Mouse (Mus musculus): ENCODE data around the gene Insc.

Gene Insc

DNA sequence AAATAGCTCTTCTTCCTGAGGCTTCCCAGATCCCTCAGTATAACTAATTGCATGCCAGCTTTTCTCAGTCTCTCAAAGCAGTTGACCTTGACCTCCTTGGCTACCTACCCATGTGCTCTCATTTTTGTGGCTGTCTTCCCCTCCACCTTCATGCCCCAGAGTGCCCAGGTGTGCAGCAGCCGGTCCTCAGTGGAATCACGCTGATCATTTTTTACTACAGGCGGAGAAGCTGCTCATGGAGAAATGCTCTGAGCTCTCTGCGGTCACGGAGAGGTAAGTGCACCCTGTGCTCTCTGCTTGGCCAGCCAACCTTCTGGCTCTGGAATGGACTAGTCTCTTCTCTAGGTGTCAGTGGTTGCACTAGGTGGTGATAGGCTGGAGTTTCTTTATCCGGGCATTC lies 48.5 kb downstream of the Insc start:
- H3K4me3 ChIP-seq (replicated peaks; ENCODE audit: low read length) = no peak overlapping the region
- H3K4me1 ChIP-seq (replicated peaks; ENCODE audit: low read depth, low read length) = no peaks in the 10 kb centered on the region
- no peaks in the 10 kb centered on the region for H3K27me3 ChIP-seq (ENCODE audit: insufficient read depth, low read length)
- TF ChIP-seq POU5F1 (IDR thresholded peaks at IDR 0.05; ENCODE audit: borderline replicate concordance, low read length) (no peak), NANOG (IDR thresholded peaks at IDR 0.05; ENCODE audit: borderline replicate concordance, low read length) (no peak), CTCF (conservative IDR thresholded peaks at IDR 0.05; ENCODE audit: low read length) (no peak)
- no peaks in the 10 kb centered on the region for H3K9me3 ChIP-seq (ENCODE audit: low read length)
- no peaks in the 10 kb centered on the region for H3K36me3 ChIP-seq (ENCODE audit: insufficient read depth, low read length)

- TF ChIP-seq CTCF (conservative IDR thresholded peaks at IDR 0.05; ENCODE audit: low read length) (no peak), POU5F1 (IDR thresholded peaks at IDR 0.05; ENCODE audit: borderline replicate concordance, low read length) (no peak), NANOG (IDR thresholded peaks at IDR 0.05; ENCODE audit: borderline replicate concordance, low read length) (no peak)
- H3K9me3 ChIP-seq (ENCODE audit: low read length) = no peaks in the 10 kb centered on the region
- H3K36me3 ChIP-seq (ENCODE audit: insufficient read depth, low read length) = no peaks in the 10 kb centered on the region
- H3K4me3 ChIP-seq (replicated peaks; ENCODE audit: low read length) = no peak overlapping the region
- no peaks in the 10 kb centered on the region for H3K27me3 ChIP-seq (ENCODE audit: insufficient read depth, low read length)
- no peaks in the 10 kb centered on the region for H3K4me1 ChIP-seq (replicated peaks; ENCODE audit: low read depth, low read length)
These were observed 50.9 kb downstream of the Insc start for GRCm38 (mm10) chr7:114794400-114794799.

- no peak overlapping the region for H3K4me3 ChIP-seq (replicated peaks; ENCODE audit: low read length)
- no peaks in the 10 kb centered on the region for H3K36me3 ChIP-seq (ENCODE audit: insufficient read depth, low read length)
- H3K27me3 ChIP-seq (ENCODE audit: insufficient read depth, low read length) = no peaks in the 10 kb centered on the region; the same call in 1 of the 2 replicates
- H3K4me1 ChIP-seq (replicated peaks; ENCODE audit: low read depth, low read length) = no peaks in the 10 kb centered on the region
- TF ChIP-seq CTCF (conservative IDR thresholded peaks at IDR 0.05; ENCODE audit: low read length) (no peak), NANOG (IDR thresholded peaks at IDR 0.05; ENCODE audit: borderline replicate concordance, low read length) (no peak), POU5F1 (IDR thresholded peaks at IDR 0.05; ENCODE audit: borderline replicate concordance, low read length) (no peak)
- no peaks in the 10 kb centered on the region for H3K9me3 ChIP-seq (ENCODE audit: low read length)
These were observed 59.1 kb downstream of the Insc start for GRCm38 (mm10) chr7:114802576-114802975.

- H3K9me3 ChIP-seq (ENCODE audit: low read length) = no peaks in the 10 kb centered on the region
- TF ChIP-seq POU5F1 (IDR thresholded peaks at IDR 0.05; ENCODE audit: borderline replicate concordance, low read length) = no peak
- TF ChIP-seq NANOG (IDR thresholded peaks at IDR 0.05; ENCODE audit: borderline replicate concordance, low read length) = no peak
- no peak for TF ChIP-seq CTCF (conservative IDR thresholded peaks at IDR 0.05; ENCODE audit: low read length)
- H3K4me3 ChIP-seq (replicated peaks; ENCODE audit: low read length) = no peak overlapping the region
- H3K4me1 ChIP-seq (replicated peaks; ENCODE audit: low read depth, low read length) = no peaks in the 10 kb centered on the region
- H3K36me3 ChIP-seq (ENCODE audit: insufficient read depth, low read length) = no peaks in the 10 kb centered on the region
- no peaks in the 10 kb centered on the region; the same call in 1 of the 2 replicates for H3K27me3 ChIP-seq (ENCODE audit: insufficient read depth, low read length)
These were observed 61.8 kb downstream of the Insc start for GRCm38 (mm10) chr7:114805311-114805710.

GRCm38 (mm10) chr7:114807343-114807742 lies 63.8 kb downstream of the Insc start:
- TF ChIP-seq CTCF (conservative IDR thresholded peaks at IDR 0.05; ENCODE audit: low read length) (no peak), NANOG (IDR thresholded peaks at IDR 0.05; ENCODE audit: borderline replicate concordance, low read length) (no peak), POU5F1 (IDR thresholded peaks at IDR 0.05; ENCODE audit: borderline replicate concordance, low read length) (no peak)
- Histone ChIP-seq H3K4me1 (replicated peaks; ENCODE audit: low read depth, low read length) (no peaks in the 10 kb centered on the region), H3K9me3 (ENCODE audit: low read length) (peaks cover 9% of the 10 kb centered on the region), H3K36me3 (ENCODE audit: insufficient read depth, low read length) (no peaks in the 10 kb centered on the region), H3K4me3 (replicated peaks; ENCODE audit: low read length) (no peak overlapping the region), H3K27me3 (ENCODE audit: insufficient read depth, low read length) (no peaks in the 10 kb centered on the region; the same call in 1 of the 2 replicates)

- H3K27me3 ChIP-seq (ENCODE audit: insufficient read depth, low read length) = peaks cover 4% of the 10 kb centered on the region; the same call in 1 of the 2 replicates
- no peaks in the 10 kb centered on the region for H3K36me3 ChIP-seq (ENCODE audit: insufficient read depth, low read length)
- TF ChIP-seq NANOG (IDR thresholded peaks at IDR 0.05; ENCODE audit: borderline replicate concordance, low read length) = no peak
- TF ChIP-seq CTCF (conservative IDR thresholded peaks at IDR 0.05; ENCODE audit: low read length) = no peak
- no peak for TF ChIP-seq POU5F1 (IDR thresholded peaks at IDR 0.05; ENCODE audit: borderline replicate concordance, low read length)
- H3K9me3 ChIP-seq (ENCODE audit: low read length) = peaks cover 9% of the 10 kb centered on the region
- no peak overlapping the region for H3K4me3 ChIP-seq (replicated peaks; ENCODE audit: low read length)
- no peaks in the 10 kb centered on the region for H3K4me1 ChIP-seq (replicated peaks; ENCODE audit: low read depth, low read length)
These were observed 64.8 kb downstream of the Insc start for GRCm38 (mm10) chr7:114808341-114808740.

- H3K27me3 ChIP-seq (ENCODE audit: insufficient read depth, low read length) = peaks cover 38% of the 10 kb centered on the region
- no peaks in the 10 kb centered on the region for H3K36me3 ChIP-seq (ENCODE audit: insufficient read depth, low read length)
- 0 out of 2 replicates have a peak overlapping the region, but pooled peaks have one; percentile 17 for H3K4me3 ChIP-seq (replicated peaks; ENCODE audit: low read length)
- no peaks in the 10 kb centered on the region for H3K9me3 ChIP-seq (ENCODE audit: low read length)
- TF ChIP-seq POU5F1 (IDR thresholded peaks at IDR 0.05; ENCODE audit: borderline replicate concordance, low read length) (no peak), NANOG (IDR thresholded peaks at IDR 0.05; ENCODE audit: borderline replicate concordance, low read length) (no peak), CTCF (conservative IDR thresholded peaks at IDR 0.05; ENCODE audit: low read length) (peak; percentile 94)
- peaks cover 35% of the 10 kb centered on the region for H3K4me1 ChIP-seq (replicated peaks; ENCODE audit: low read depth, low read length)
These were observed 73.9 kb downstream of the Insc start for GRCm38 (mm10) chr7:114817291-114817806.

GRCm38 (mm10) chr7:114817879-114818278 lies 74.4 kb downstream of the Insc start:
- no peaks in the 10 kb centered on the region for H3K36me3 ChIP-seq (ENCODE audit: insufficient read depth, low read length)

GRCm38 (mm10) chr7:114818351-114818750 lies 74.9 kb downstream of the Insc start:
- no peaks in the 10 kb centered on the region for H3K9me3 ChIP-seq (ENCODE audit: low read length)
- H3K36me3 ChIP-seq (ENCODE audit: insufficient read depth, low read length) = no peaks in the 10 kb centered on the region
- no peak overlapping the region for H3K4me3 ChIP-seq (replicated peaks; ENCODE audit: low read length)
- peaks cover 35% of the 10 kb centered on the region for H3K4me1 ChIP-seq (replicated peaks; ENCODE audit: low read depth, low read length)
- H3K27me3 ChIP-seq (ENCODE audit: insufficient read depth, low read length) = peaks cover 34% of the 10 kb centered on the region
- TF ChIP-seq CTCF (conservative IDR thresholded peaks at IDR 0.05; ENCODE audit: low read length) = no peak
- TF ChIP-seq POU5F1 (IDR thresholded peaks at IDR 0.05; ENCODE audit: borderline replicate concordance, low read length) = no peak
- no peak for TF ChIP-seq NANOG (IDR thresholded peaks at IDR 0.05; ENCODE audit: borderline replicate concordance, low read length)

More at GRCm38 (mm10) chr7:114817879-114818278, 74.4 kb downstream of the Insc start:
- peaks cover 38% of the 10 kb centered on the region for H3K27me3 ChIP-seq (ENCODE audit: insufficient read depth, low read length)
- TF ChIP-seq NANOG (IDR thresholded peaks at IDR 0.05; ENCODE audit: borderline replicate concordance, low read length) = no peak
- no peak overlapping the region for H3K4me3 ChIP-seq (replicated peaks; ENCODE audit: low read length)
- H3K4me1 ChIP-seq (replicated peaks; ENCODE audit: low read depth, low read length) = peaks cover 35% of the 10 kb centered on the region
- no peaks in the 10 kb centered on the region for H3K9me3 ChIP-seq (ENCODE audit: low read length)
